Mouse (Mus musculus): ENCODE results near the gene Ndufa9. TPM values are rescaled to one million over a fixed set of nuclear protein-coding genes. Genes with fewer than 3 reads are reported as not detected.

The Ndufa9 gene
- polyA plus RNA-seq, 1 experiment from 2014 or later: 192 TPM

DNA sequence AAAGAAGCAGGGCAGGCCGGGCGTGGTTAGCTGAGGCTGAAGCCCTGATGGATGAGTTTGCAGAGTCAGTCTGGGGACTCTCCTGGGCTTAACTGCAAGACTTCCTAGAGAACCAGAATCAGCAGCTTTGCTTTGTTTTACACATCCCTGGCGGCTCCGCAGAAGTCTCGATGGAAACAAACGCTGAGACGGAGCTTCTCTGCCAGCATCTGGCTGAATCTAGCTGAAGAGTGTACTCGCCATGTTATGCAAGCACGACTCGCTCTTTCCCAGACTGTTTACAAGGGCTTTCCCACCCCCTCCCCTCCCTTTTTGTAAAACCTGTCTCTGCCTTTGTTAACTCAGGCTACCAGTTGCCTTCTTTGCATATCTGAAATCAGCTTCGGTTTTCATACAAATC lies 46.0 kb downstream of the Ndufa9 start:
- Histone ChIP-seq H3K4me3 (replicated peaks) (no peak overlapping the region), H3K4me1 (replicated peaks) (no peaks in the 10 kb centered on the region), H3K36me3 (no peaks in the 10 kb centered on the region), H3K9me3 (0 out of 2 replicates have a peak, but pooled peaks cover 4% of the 10 kb centered on the region), H3K27me3 (no peaks in the 10 kb centered on the region), H3K4me2 (no peak overlapping the region), H3K9ac (replicated peaks) (no peak overlapping the region), H3K27ac (no peak overlapping the region)
- ATAC-seq (ENCODE audit: insufficient number of reproducible peaks, insufficient read depth, low FRiP score, low TSS enrichment, low read depth): no peak
- 28% methylated on average over 11 of the region's 11 CpGs for WGBS

DNA sequence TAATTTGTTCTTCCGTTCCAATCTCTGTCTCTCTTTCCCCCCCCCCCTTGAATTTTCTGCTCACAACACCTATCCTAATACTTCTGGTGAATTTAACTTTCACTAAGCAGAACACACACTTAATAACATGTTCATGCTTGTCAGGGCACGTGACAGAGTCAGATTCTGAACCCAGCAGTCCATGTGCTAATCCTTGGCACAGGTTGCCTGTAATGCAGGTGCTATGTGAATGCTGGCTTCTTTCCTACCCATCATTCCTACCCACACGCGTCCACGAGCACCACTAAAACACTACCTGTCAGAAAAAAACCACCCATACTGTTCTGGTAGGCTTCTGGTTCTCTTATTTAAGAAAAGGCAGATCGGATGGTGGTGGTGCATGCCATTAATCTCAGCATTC lies 54.2 kb downstream of the Ndufa9 start:
- Histone ChIP-seq H3K4me2 (no peak overlapping the region), H3K9me3 (peaks cover 3% of the 10 kb centered on the region; the same call in 1 of the 2 replicates), H3K27me3 (no peaks in the 10 kb centered on the region), H3K27ac (no peak overlapping the region), H3K9ac (replicated peaks) (no peak overlapping the region), H3K36me3 (no peaks in the 10 kb centered on the region), H3K4me3 (replicated peaks) (no peak overlapping the region), H3K4me1 (replicated peaks) (peaks cover 6% of the 10 kb centered on the region)
- ATAC-seq (ENCODE audit: insufficient number of reproducible peaks, insufficient read depth, low FRiP score, low TSS enrichment, low read depth): no peak
- 76% methylated on average over 6 of the region's 6 CpGs for WGBS

DNA sequence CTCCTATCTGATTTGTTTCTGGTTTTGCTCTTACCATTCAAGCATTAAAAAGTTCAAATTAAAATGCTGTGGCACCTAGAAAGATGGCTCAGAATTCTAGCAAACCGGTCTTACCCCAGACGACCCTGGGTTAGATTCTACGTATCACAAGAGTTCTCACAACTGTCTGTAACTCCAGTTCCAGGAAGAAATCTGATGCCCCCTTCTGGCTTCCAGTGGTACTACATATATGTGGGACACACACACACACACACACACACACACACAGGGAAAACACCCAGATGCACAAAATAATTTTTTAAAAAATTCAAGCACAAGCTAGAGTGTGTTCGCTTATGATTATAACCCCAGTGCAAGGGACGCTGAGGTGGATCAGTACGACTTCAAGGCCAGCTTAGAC lies 55.2 kb downstream of the Ndufa9 start:
- Histone ChIP-seq H3K36me3 (no peaks in the 10 kb centered on the region), H3K4me1 (replicated peaks) (peaks cover 6% of the 10 kb centered on the region), H3K9ac (replicated peaks) (no peak overlapping the region), H3K9me3 (no peaks in the 10 kb centered on the region; the same call in 1 of the 2 replicates), H3K4me2 (no peak overlapping the region), H3K4me3 (replicated peaks) (no peak overlapping the region), H3K27ac (no peak overlapping the region), H3K27me3 (no peaks in the 10 kb centered on the region)
- ATAC-seq (ENCODE audit: insufficient number of reproducible peaks, insufficient read depth, low FRiP score, low TSS enrichment, low read depth): no peak
- WGBS: 96% methylated on average over 6 of the region's 6 CpGs

GRCm38 (mm10) chr6:126791964-126792363 lies 57.0 kb downstream of the Ndufa9 start:
- Histone ChIP-seq H3K27me3 (no peaks in the 10 kb centered on the region), H3K4me2 (peak overlapping the region; percentile 46), H3K4me1 (replicated peaks) (peaks cover 10% of the 10 kb centered on the region), H3K9ac (replicated peaks) (no peak overlapping the region), H3K4me3 (replicated peaks) (peak overlapping the region; percentile 21), H3K9me3 (no peaks in the 10 kb centered on the region; the same call in 1 of the 2 replicates), H3K27ac (no peak overlapping the region), H3K36me3 (no peaks in the 10 kb centered on the region)
- no peak for ATAC-seq (ENCODE audit: insufficient number of reproducible peaks, insufficient read depth, low FRiP score, low TSS enrichment, low read depth)
- 38% methylated on average over 12 of the region's 12 CpGs for WGBS

DNA sequence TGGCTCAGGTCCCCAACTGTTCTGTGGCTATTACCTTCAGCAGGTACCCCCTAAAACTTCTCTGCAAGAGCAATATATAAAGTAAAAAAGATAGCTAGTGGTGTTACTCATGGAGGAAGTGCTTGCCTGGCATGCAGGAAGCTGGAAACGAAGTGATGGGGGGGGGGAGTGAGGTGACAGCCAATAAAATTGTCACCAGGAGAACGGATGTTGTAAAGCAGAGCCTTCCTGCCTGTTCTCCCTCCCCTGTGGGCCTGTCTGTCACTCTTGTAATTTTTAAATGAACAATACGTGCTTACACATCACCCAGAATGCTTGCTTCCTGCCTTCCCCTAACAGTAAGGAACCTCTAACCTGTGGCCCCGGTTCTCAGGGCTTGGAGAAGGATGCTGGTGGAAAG lies 57.4 kb downstream of the Ndufa9 start:
- Histone ChIP-seq H3K4me1 (replicated peaks) (peaks cover 10% of the 10 kb centered on the region), H3K36me3 (no peaks in the 10 kb centered on the region), H3K27me3 (no peaks in the 10 kb centered on the region), H3K9ac (replicated peaks) (no peak overlapping the region), H3K9me3 (no peaks in the 10 kb centered on the region; the same call in 1 of the 2 replicates), H3K27ac (no peak overlapping the region), H3K4me3 (replicated peaks) (no peak overlapping the region), H3K4me2 (0 out of 2 replicates have a peak overlapping the region, but pooled peaks have one; percentile 46)
- WGBS: 17% methylated on average over 4 of the region's 4 CpGs
- ATAC-seq (ENCODE audit: insufficient number of reproducible peaks, insufficient read depth, low FRiP score, low TSS enrichment, low read depth): no peak

- Histone ChIP-seq H3K9ac (replicated peaks) (no peak overlapping the region), H3K36me3 (no peaks in the 10 kb centered on the region), H3K27me3 (no peaks in the 10 kb centered on the region), H3K9me3 (no peaks in the 10 kb centered on the region; the same call in 1 of the 2 replicates), H3K4me3 (replicated peaks) (no peak overlapping the region), H3K27ac (no peak overlapping the region), H3K4me2 (no peak overlapping the region), H3K4me1 (replicated peaks) (peaks cover 10% of the 10 kb centered on the region)
- WGBS: 87% methylated on average over 8 of the region's 8 CpGs
- no peak for ATAC-seq (ENCODE audit: insufficient number of reproducible peaks, insufficient read depth, low FRiP score, low TSS enrichment, low read depth)
These were observed 60.1 kb downstream of the Ndufa9 start for GRCm38 (mm10) chr6:126788863-126789262.

- ATAC-seq (ENCODE audit: insufficient number of reproducible peaks, insufficient read depth, low FRiP score, low TSS enrichment, low read depth): no peak
These were observed 64.7 kb downstream of the Ndufa9 start for GRCm38 (mm10) chr6:126784206-126784605.

GRCm38 (mm10) chr6:126783651-126784066 lies 65.3 kb downstream of the Ndufa9 start:
- Histone ChIP-seq H3K4me1 (replicated peaks) (0 out of 2 replicates have a peak, but pooled peaks cover 3% of the 10 kb centered on the region), H3K4me3 (replicated peaks) (no peak overlapping the region), H3K9ac (replicated peaks) (no peak overlapping the region), H3K9me3 (no peaks in the 10 kb centered on the region), H3K4me2 (no peak overlapping the region), H3K27me3 (no peaks in the 10 kb centered on the region), H3K36me3 (no peaks in the 10 kb centered on the region), H3K27ac (no peak overlapping the region)
- WGBS: 63% methylated on average over 10 of the region's 10 CpGs
- no peak for ATAC-seq (ENCODE audit: insufficient number of reproducible peaks, insufficient read depth, low FRiP score, low TSS enrichment, low read depth)

More at GRCm38 (mm10) chr6:126784206-126784605, 64.7 kb downstream of the Ndufa9 start:
- no peak overlapping the region for H3K4me2 ChIP-seq
- H3K4me1 ChIP-seq (replicated peaks): 0 out of 2 replicates have a peak, but pooled peaks cover 3% of the 10 kb centered on the region
- H3K9ac ChIP-seq (replicated peaks): no peak overlapping the region
- 62% methylated on average over 5 of the region's 5 CpGs for WGBS
- H3K27ac ChIP-seq: no peak overlapping the region
- H3K36me3 ChIP-seq: no peaks in the 10 kb centered on the region
- no peak overlapping the region for H3K4me3 ChIP-seq (replicated peaks)
- H3K27me3 ChIP-seq: no peaks in the 10 kb centered on the region
- H3K9me3 ChIP-seq: no peaks in the 10 kb centered on the region

GRCm38 (mm10) chr6:126783056-126783455 lies 65.9 kb downstream of the Ndufa9 start:
- no peak overlapping the region for H3K27ac ChIP-seq
- no peak overlapping the region for H3K4me3 ChIP-seq (replicated peaks)
- H3K4me2 ChIP-seq: no peak overlapping the region
- no peak for ATAC-seq (ENCODE audit: insufficient number of reproducible peaks, insufficient read depth, low FRiP score, low TSS enrichment, low read depth)
- H3K4me1 ChIP-seq (replicated peaks): 0 out of 2 replicates have a peak, but pooled peaks cover under 1% of the 10 kb centered on the region
- 88% methylated on average over 1 of the region's 1 CpGs for WGBS
- H3K27me3 ChIP-seq: no peaks in the 10 kb centered on the region
- no peak overlapping the region for H3K9ac ChIP-seq (replicated peaks)
- no peaks in the 10 kb centered on the region for H3K9me3 ChIP-seq
- no peaks in the 10 kb centered on the region for H3K36me3 ChIP-seq

DNA sequence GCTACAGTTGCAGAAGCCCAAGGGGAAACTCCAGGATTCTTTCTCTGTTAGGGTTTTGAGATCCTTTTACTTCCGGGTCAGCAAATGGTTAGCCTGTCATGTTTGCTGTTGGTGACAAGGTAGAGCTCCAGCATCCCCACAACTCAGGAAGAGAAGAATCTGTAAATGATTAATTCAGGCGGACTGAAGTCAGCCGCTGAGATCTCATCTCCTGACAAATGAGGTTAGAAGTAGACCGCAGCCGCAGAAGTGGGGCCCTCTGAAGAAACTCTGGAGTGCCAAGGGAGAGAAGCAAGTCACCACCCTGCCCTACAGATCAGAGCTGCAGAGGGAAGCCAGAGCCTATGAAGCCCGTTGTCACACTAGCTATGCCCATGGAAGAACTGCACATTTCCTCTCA lies 71.0 kb downstream of the Ndufa9 start:
- no peaks in the 10 kb centered on the region for H3K4me1 ChIP-seq (replicated peaks)
- ATAC-seq (ENCODE audit: insufficient number of reproducible peaks, insufficient read depth, low FRiP score, low TSS enrichment, low read depth): no peak
- 70% methylated on average over 6 of the region's 6 CpGs for WGBS
- H3K27ac ChIP-seq: no peak overlapping the region
- H3K27me3 ChIP-seq: no peaks in the 10 kb centered on the region; the same call in 1 of the 2 replicates
- H3K4me3 ChIP-seq (replicated peaks): no peak overlapping the region
- no peaks in the 10 kb centered on the region for H3K9me3 ChIP-seq
- no peaks in the 10 kb centered on the region for H3K36me3 ChIP-seq
- H3K4me2 ChIP-seq: no peak overlapping the region
- H3K9ac ChIP-seq (replicated peaks): no peak overlapping the region

DNA sequence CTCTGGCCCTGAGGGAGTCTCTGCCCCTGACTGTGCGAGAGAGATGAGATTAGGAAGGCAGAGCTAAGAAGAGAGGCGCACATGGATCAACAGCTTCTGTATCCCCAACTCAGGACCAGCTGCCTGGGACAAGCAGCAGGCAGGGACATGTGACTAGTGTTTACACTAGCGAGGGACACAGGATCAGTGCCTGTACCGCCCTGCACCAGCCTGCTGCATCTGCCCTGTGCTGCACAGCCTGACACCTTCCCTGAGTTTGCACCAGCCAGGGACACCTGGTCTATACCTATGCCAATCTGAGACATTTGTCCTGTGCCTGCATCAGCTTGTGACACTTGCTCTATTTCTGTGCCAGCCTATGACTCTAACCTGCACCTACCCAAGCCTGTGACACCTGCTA lies 75.1 kb downstream of the Ndufa9 start:
- Histone ChIP-seq H3K36me3 (no peaks in the 10 kb centered on the region), H3K27me3 (no peaks in the 10 kb centered on the region; the same call in 1 of the 2 replicates), H3K9me3 (no peaks in the 10 kb centered on the region), H3K4me2 (no peak overlapping the region), H3K27ac (no peak overlapping the region), H3K4me3 (replicated peaks) (no peak overlapping the region), H3K4me1 (replicated peaks) (no peaks in the 10 kb centered on the region; the same call in 1 of the 2 replicates), H3K9ac (replicated peaks) (no peak overlapping the region)
- WGBS: 62% methylated on average over 4 of the region's 4 CpGs
- no peak for ATAC-seq (ENCODE audit: insufficient number of reproducible peaks, insufficient read depth, low FRiP score, low TSS enrichment, low read depth)

GRCm38 (mm10) chr6:126772326-126772725 lies 76.6 kb downstream of the Ndufa9 start:
- no peak for ATAC-seq (ENCODE audit: insufficient number of reproducible peaks, insufficient read depth, low FRiP score, low TSS enrichment, low read depth)
- Histone ChIP-seq H3K4me2 (no peak overlapping the region), H3K4me1 (replicated peaks) (peaks cover 10% of the 10 kb centered on the region), H3K36me3 (no peaks in the 10 kb centered on the region), H3K4me3 (replicated peaks) (no peak overlapping the region), H3K27ac (no peak overlapping the region), H3K9ac (replicated peaks) (no peak overlapping the region), H3K9me3 (no peaks in the 10 kb centered on the region), H3K27me3 (no peaks in the 10 kb centered on the region; the same call in 1 of the 2 replicates)
- 71% methylated on average over 4 of the region's 4 CpGs for WGBS
